Mouse (Mus musculus) gonadal fat pad, adult 2 months (tissue): ENCODE data around the gene Brd4. TPM values are rescaled to one million over a fixed set of nuclear protein-coding genes. Genes with fewer than 3 reads are reported as not detected.

ENCODE experiments used
- DNase-seq: peaks from one replicate; pipeline ENCODE4 v3.0.0-alpha.2; 2012; ENCODE audit warnings: low read depth
- polyA plus RNA-seq: library from polyadenylated mRNA; depleted of rRNA; stranded (reverse); fragments of >200 nt; gene quantifications from 2 replicates; pipeline ENCODE4 v1.2.3, GENCODE M21; 2012; rRNA removed

Brd4 gene
- 15.0 and 29.4 TPM in 2 replicates for polyA plus RNA-seq

- DNase-seq = no peak
Measured at GRCm38 (mm10) chr17:32284262-32285137, at the start of gene Brd4. Gene Brd4, minus strand, starts transcription at chr17:32284722.

GRCm38 (mm10) chr17:32333675-32334303, 49.3 kb upstream of the Brd4 start:
- no peak for DNase-seq

GRCm38 (mm10) chr17:32327501-32327900, 43.0 kb upstream of the Brd4 start:
- DNase-seq = no peak

GRCm38 (mm10) chr17:32322809-32323208, 38.3 kb upstream of the Brd4 start:
- DNase-seq = no peak

- DNase-seq = no peak
Measured at GRCm38 (mm10) chr17:32321836-32322235, 37.3 kb upstream of the Brd4 start.

- no peak for DNase-seq
Measured at GRCm38 (mm10) chr17:32321390-32321734, 36.8 kb upstream of the Brd4 start.

GRCm38 (mm10) chr17:32320597-32321389, 36.3 kb upstream of the Brd4 start, which contains the start of gene Akap8:
Gene Akap8, minus strand, starts transcription at chr17:32321238.
- DNase-seq = peak; percentile 84

GRCm38 (mm10) chr17:32319950-32320349, 35.4 kb upstream of the Brd4 start:
- no peak for DNase-seq

GRCm38 (mm10) chr17:32317708-32318107, 33.2 kb upstream of the Brd4 start:
- DNase-seq = no peak

- DNase-seq = no peak
Measured at GRCm38 (mm10) chr17:32317032-32317431, 32.5 kb upstream of the Brd4 start.

- no peak for DNase-seq
Measured at GRCm38 (mm10) chr17:32315560-32315959, 31.0 kb upstream of the Brd4 start.

- no peak for DNase-seq
Measured at GRCm38 (mm10) chr17:32313892-32314291, 29.4 kb upstream of the Brd4 start.

GRCm38 (mm10) chr17:32312801-32313200, 28.3 kb upstream of the Brd4 start:
- no peak for DNase-seq

GRCm38 (mm10) chr17:32307963-32308362, 23.4 kb upstream of the Brd4 start:
- no peak for DNase-seq

GRCm38 (mm10) chr17:32298125-32298524, 13.6 kb upstream of the Brd4 start:
- no peak for DNase-seq

- no peak for DNase-seq
Measured at GRCm38 (mm10) chr17:32295901-32296300, 11.4 kb upstream of the Brd4 start.

GRCm38 (mm10) chr17:32295160-32295559, 10.6 kb upstream of the Brd4 start:
- DNase-seq = no peak

- no peak for DNase-seq
Measured at GRCm38 (mm10) chr17:32285138-32285670, 682 bp upstream of the Brd4 start.

GRCm38 (mm10) chr17:32283771-32284221, 726 bp downstream of the Brd4 start:
- no peak for DNase-seq

GRCm38 (mm10) chr17:32283341-32283740, 1.2 kb downstream of the Brd4 start:
- DNase-seq = no peak

GRCm38 (mm10) chr17:32281611-32282310, 2.8 kb downstream of the Brd4 start:
- DNase-seq = no peak
